Mouse (Mus musculus) thymus, adult 2 months (tissue): ENCODE results near the gene Gm20388.

Experiments
- CTCF ChIP-seq: fragments of 200-500 bp; IDR thresholded peaks from 2 replicates; pipeline ENCODE4 v1.5.1; 2012; ENCODE audit warnings: mild to moderate bottlenecking, control low read depth, low read length, moderate library complexity, borderline replicate concordance; ENCODE audit not compliant: control insufficient read depth, poor library complexity, insufficient read depth; ENCODE audit errors: extremely low read depth
- POLR2A ChIP-seq: fragments of 200-500 bp; IDR thresholded peaks from 2 replicates; pipeline ENCODE4 v1.6.1; 2012; ENCODE audit warnings: mild to moderate bottlenecking, low read length, control low read depth, moderate library complexity; ENCODE audit not compliant: control insufficient read depth, poor library complexity, insufficient read depth; ENCODE audit errors: extremely low read depth

DNA sequence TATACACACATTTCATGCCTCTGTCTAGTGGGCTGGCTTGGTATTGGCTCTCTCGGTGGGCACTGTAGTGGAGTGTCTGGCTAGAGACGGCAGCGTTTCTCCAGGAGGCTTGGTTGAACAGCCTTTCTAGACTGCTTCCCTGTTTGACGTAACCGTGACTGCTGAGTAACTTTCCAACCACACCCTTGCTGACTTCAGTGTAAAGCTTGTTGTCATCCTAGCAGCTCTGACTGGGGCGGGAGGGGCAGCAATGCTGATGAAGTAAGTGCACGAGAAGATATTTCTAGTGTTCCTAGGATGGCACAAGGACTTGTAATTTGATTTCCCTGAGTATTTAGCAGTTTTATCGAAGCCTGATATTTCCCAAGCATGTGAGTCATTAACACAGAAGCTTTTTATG is 4135.2 kb downstream of the Gm20388 start:
- TF ChIP-seq CTCF (no peak), POLR2A (no peak)
